In the genomic region with DNA sequence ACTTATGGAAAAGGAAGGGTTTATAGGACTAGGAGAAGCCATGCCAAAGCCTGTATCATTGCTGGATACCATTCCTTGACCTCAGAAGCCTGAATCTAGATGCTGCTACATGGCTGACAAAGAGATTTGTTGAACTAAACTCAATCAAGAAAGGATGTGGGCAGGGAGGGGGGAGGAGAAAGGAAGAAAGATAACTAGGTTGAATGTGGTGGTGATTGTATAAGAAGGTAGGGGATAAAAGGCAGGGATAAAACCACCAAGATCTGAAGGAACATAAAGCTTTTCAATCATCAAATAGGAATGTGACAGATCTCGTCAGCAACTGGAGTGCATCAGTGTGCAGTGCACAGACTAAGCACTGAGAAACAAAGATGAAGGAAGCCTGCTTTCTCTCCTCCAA, we compare ENCODE assay signal across 17 mouse cellular contexts. TPM values are rescaled to one million over a fixed set of nuclear protein-coding genes. Genes with fewer than 3 reads are reported as not detected.
DNase-seq lines count a peak whose midpoint lies in the region.
"Had no signal": no experiment of that assay in that cellular context is flagged by ENCODE, and none has a peak within 500 bp of the region (broad histone marks: within the 10 kb centered on the region; RNA-seq: fewer than 3 reads in every experiment).

No protein-coding gene starts in this region.

- peak; percentile 48 for DNase-seq in thymus, postnatal 0 days (ENCODE audit: low spot score)
- DNase-seq in thymus, postnatal 10 days (ENCODE audit: low spot score in 2 of 2), result no peak
- DNase-seq in CD4-positive, CD25-positive, alpha-beta regulatory T cell, adult 2 months (ENCODE audit: low read depth, low spot score), result peak; percentile 46
- DNase-seq in T-cell, adult 2 months (ENCODE audit: low spot score), result peak; percentile 46
- peak; percentile 74 for DNase-seq in naive thymus-derived CD4-positive, alpha-beta T cell, adult 2 months (ENCODE audit: low read depth)
- no peak for DNase-seq in layer of hippocampus, adult 8-10 months (ENCODE audit: low spot score in 2 of 2)
- DNase-seq in layer of hippocampus, postnatal 25 days (ENCODE audit: extremely low spot score in 1 of 2, low spot score in 1 of 2), result no peak
- DNase-seq: adrenal gland, postnatal 14 days; B cell, adult 2 months; cerebellum, adult 11 months; cerebellum, adult 2 months; cerebellum, adult 9-11 months; cerebellum, postnatal 25 days; gastrocnemius, postnatal 36 days; heart, adult 2 months; heart, postnatal 14 days; heart, postnatal 4 days had no signal

RNA-seq across cellular contexts. Expression of a gene that starts 7.9 kb away (rescaled TPM):
- 10.5 and 11.6 TPM in 2 replicates for polyA plus RNA-seq in thymus, postnatal 0 days (2015; fragmentation: Nextera tagmentation; extraction: Ambion mirVana)
- 10 to 100 TPM in 2 of 4 experiments, 1 to 10 TPM in 2; 5.6 to 20.0 (median 11.2) TPM for total RNA-seq in layer of hippocampus, adult 8-10 months (2022)
- 1 to 10 TPM; 3.7 to 4.0 TPM for total RNA-seq in layer of hippocampus, postnatal 25 days (2021)

Comparison
In these comparisons a context has a peak if more than half of its experiments do, and no peak if none do; other contexts are left out.
1. DNase-seq: peak in thymus, postnatal 0 days (single experiment), CD4-positive, CD25-positive, alpha-beta regulatory T cell, adult 2 months (single experiment), T-cell, adult 2 months (single experiment) and naive thymus-derived CD4-positive, alpha-beta T cell, adult 2 months (single experiment); none in thymus, postnatal 10 days (0 of 2), layer of hippocampus, adult 8-10 months (0 of 2) and layer of hippocampus, postnatal 25 days (0 of 2).